Mouse (Mus musculus) ovary, postnatal 14 days (tissue): ENCODE results near the gene Cdkn3.
A peak's percentile ranks its signal among the peaks of the same experiment; 100 is the strongest.
"Not testable (repeated sequence)": the region's sequence is repeated elsewhere in the genome, so short reads cannot be mapped to it uniquely, and the experiment has no call there.

ENCODE experiments used
- DNase-seq: peaks from one replicate; pipeline ENCODE4 v3.0.0; 2022; ENCODE audit warnings: low spot score

Gene Cdkn3

DNA sequence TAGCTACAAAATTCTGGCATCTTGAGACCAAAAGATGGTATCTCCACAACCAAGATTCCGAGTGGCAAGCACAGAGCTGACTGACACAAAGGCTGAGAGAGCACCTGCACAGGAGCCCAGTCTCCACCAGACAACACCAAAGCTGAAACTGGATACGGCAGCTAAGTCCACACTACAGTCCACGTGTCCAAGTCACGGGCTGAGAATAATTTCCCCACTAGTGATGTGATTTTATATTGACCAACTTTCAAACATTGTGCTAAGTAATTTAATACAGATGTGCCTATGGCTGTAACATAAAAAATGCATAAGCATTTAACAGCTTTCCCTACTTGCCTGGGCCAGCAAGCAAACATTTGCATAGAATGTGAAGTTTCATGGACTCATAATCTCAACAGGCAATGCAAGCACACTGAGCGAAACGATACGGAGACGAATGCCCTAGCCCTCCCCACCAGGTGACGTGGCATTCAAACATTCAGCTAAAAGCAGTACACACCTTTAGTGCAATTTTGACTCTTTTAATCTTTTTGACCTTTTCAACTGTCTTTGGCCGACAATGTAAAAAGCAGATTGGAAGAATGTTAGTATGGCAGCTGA is 23.1 kb downstream of the Cdkn3 start:
- DNase-seq = no peak

DNA sequence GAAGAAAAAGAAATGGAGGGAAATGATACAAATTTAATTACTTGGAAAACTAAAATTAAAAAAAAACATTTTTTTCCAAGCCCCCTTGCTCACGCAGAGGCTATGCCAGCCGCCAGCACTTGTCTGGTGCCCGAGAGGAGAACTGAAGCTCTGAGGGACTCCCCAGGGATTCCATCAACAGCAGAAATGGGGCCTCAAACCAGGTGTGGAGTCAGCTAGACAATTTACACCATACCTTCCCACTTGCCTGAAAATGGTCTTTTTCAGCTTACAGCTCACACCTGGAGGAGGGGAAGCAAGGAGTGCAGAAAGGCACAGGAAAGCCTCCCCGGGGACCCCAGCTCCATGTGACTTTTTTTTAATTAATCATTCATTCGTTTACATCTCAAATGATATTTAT is 24.9 kb downstream of the Cdkn3 start:
- no peak for DNase-seq

DNA sequence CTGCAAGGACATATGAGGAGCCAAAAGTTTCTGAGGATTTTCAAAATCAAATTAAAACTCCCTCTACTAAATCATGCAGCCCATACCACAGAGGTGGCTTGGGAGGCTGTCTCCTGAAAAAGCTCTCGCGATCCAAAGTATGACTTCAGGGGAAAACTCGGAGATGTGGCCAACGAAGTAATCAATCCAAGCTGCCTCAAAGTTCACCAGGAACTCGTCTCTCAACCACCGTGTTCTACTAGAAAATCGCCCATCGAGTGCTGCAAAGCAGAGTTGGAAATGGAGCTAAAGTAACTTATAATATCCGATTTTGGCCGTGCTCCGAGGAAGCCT is 27.1 kb downstream of the Cdkn3 start:
- no peak for DNase-seq

DNA sequence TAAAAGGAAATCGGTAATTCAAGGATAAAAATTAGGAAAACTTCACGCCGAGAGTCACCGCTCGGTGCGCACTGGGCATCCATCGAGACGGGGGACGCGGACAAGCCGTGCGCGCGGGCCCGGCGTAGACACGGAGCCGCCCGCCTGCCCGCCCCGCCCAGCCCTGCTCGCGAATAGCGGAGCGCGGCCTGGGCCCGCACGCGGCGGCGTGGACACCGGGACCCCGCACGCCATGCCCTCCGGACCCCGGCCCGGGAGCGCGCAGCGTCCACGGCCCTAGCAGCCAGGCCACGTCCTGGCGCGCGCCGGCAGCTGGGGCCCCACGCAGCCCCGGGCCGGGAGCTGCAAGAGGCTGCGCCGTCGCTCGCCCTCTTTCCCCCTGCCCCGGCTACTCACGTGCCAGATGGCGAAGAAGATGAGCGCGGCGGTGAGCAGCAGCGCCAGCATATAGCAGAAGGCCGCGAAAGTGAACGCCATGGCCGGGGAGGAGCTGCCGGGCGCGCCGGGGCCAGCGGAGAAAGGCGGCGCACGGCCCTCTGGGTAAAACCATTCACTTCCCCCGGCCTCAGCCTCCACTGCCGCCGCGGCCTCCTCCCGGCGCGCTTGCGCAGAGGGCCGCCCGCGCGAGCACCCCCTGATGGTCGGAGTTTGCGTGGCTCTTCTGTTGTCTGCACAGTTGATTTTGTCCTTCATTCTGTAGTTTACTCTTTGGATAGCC is 27.6 kb downstream of the Cdkn3 start, which contains the start of gene Cnih1:
Cnih1 (minus strand) TSS at position 625 of the 718 bp plus-strand sequence.
- DNase-seq = peak; percentile 90

DNA sequence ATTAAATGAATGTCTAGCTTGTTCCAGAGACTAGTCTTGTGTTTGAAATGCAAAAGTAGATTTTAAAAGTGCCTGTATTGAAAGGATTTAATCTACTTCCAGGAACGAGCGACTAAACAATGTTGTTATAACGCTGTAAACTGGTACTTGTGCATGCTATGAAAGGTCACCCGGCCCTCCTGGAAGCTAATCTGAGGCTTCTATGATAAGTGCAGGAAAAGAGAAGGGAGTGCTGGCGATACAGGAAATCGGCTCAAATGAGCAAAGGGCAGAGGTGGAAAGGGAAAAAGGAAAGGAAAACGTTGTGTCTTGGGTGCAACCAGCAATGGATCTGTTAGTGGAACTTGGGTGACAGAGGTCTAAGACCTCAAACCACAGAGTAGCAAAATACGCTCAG is 28.2 kb downstream of the Cdkn3 start:
- no peak for DNase-seq

DNA sequence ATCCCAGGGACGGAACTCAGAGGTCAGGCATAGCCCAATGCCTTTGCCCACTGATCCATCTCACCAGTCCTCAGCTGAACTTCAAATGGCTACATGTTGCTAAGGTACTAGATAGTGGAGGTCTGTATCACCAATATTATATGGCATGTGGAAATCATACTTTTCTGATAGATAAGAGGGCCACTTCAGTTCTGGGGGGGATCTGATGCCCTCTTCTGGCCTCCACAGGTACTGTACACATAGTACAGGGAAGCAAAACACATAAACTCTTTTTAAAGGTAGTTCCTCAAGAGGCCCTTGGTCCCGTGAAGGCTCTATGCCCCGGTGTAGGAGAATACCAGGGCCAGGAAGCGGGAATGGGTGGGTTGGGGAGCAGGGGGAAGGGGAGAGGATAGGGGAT is 30.0 kb downstream of the Cdkn3 start:
- no peak for DNase-seq

DNA sequence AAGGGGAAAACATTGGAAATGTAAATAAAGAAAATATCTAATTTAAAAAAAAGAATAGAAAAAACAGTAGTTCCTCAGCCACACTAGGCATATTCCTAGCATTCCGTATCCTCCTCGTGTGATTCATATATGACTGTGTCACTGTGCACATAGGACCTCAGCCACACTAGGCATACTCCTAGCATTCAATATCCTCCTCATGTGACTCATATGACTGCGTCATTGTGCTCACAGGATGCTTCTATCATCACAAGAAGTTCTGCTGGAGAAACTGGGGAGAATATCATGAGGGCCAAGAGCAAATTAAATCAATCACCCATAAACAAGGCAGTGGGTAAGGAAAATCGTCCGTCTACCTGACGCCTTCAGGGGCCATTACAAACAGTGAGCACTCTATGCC is 30.4 kb downstream of the Cdkn3 start:
- DNase-seq = no peak

DNA sequence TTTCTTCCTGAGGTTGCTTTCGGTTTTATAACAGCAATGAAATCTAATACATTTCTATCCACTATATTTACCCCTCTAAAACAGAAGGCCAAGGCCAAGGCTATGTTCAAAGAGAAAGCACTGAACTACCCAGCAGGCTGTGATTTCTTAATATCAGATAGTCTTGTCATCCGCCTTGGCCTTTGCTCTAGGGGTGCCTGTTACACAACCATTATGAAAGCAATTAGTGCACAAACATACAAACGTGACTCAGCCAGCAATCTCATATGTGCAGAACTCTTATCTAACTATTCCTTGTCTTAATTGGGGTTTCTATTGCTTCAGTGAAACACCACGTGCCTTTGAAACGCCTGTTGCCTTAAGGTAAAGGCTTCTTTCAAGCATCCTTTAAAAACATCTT is 33.8 kb downstream of the Cdkn3 start:
- no peak for DNase-seq

DNA sequence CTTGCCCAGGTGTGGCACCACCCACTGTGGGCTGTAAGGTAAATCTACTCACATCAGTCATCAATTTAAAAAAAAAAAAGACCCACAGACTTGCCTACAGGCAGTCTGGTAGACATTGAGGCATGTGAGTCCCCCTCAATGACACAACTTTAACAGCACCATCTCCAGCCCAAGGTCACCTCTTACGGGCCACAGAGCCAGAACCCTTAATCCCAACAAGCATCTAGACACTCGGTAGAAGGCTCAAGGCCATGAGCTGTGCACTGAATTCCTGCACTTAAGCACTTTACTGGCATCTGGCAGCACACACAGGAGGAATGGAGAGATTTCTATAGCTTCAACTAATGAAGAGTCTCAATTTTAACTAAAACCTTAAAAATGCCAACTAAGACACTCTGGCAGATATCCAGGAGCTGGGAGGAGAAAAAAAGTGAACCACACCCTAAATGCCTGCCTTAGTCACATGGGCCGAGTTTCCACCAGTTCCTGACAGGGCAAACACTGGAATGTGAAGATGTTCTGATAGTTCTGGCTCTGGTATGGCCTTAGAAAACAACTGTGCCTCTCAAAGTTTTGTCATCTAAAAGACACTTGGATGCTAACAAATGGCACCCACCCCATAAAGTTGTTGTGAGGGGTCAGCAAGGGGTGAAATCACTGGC is 40.5 kb downstream of the Cdkn3 start:
- no peak for DNase-seq

DNA sequence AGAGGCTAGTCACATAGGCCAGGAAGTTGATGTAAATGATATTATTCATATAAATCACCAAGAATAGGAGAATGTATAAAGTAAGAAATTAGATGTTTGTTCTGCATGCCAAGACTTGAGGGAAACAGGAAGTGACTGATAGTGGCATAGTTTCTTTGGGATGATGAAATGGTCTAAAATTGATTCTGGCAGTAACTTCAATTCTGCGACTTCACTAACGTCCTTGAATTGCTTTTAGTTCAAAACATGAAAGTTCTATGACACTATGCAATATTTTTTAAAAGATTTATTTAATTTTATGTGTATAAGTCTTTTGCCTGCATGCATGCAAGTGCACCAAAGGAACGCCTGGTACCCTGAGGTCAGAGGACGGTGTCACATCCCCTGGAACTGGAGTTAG is 42.9 kb downstream of the Cdkn3 start:
- DNase-seq = no peak

DNA sequence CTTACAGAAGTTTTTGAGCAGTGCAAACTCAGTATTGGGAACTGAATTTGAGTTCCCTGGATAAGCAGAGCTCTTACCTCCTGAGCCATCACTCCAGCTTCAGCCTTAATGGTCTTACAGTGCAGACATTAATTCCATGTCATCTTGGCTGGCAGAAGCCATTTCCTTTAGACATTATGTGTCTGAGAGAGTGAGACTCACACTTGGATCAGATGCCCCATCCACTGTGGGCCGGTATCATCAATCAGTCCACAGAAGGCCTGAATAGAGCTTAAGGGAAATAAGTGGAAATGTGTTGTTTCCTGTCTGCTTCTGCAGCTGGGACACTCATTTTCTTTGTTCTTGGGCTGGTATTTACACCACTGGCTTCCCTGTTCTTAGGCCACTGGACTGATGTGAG is 43.5 kb downstream of the Cdkn3 start:
- DNase-seq = no peak

DNA sequence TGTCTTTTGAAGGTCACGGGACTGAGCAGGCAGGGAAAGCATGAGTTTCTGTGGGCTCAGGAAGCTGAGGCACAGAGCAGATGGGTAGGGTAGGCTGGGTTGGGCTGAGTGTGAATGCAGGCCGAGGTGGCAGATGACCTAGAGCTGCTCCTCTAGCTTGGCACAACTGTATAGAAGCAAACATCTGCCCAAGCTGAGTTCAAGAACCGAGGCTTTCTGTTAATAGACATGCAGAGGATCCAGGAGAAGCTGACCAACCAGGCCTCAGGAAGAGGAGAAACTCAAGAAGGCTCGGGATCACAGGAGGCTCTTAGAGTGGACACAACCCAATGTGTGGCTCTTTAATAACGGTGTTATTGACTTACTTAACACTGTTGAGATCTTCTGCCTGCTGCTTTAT is 45.8 kb downstream of the Cdkn3 start:
- DNase-seq = no peak

DNA sequence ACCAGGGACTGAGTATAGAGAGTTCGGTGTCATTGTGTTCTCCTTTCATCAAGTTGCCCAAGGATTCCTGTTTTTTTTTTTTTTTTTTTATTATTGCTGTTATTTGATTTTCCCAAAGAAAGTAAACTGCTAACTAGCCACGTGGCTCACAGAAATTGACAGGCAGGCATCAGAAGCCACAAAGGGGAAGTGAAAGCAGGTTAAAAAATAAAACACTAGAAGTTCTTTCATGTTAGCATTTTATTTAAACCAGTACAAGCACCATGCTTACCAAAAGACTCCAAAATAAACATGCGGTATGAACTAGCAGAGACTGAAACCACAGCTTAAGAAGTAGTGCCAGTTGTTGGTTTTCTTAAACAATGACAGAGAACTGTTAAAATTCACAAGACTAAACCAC is 47.6 kb downstream of the Cdkn3 start:
- no peak for DNase-seq

DNA sequence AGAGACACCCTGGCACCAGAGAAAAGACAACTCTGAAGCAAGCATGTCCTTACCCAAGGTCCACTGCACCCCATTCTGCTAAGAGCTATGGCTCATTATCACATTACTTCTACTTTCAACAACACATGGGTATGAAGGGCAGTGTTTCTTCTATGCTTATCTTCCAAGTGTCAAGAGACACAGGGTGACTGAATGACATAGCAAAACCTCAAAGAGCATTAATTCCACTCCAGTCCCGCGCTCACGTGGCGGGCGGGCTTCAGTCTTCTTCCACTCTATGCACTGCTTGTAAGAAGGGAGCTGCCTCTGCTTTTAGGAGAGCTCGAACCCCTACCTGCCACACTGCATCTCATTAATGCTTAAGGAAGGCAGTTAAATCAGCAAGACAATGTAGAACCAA is 55.3 kb downstream of the Cdkn3 start:
- no peak for DNase-seq

DNA sequence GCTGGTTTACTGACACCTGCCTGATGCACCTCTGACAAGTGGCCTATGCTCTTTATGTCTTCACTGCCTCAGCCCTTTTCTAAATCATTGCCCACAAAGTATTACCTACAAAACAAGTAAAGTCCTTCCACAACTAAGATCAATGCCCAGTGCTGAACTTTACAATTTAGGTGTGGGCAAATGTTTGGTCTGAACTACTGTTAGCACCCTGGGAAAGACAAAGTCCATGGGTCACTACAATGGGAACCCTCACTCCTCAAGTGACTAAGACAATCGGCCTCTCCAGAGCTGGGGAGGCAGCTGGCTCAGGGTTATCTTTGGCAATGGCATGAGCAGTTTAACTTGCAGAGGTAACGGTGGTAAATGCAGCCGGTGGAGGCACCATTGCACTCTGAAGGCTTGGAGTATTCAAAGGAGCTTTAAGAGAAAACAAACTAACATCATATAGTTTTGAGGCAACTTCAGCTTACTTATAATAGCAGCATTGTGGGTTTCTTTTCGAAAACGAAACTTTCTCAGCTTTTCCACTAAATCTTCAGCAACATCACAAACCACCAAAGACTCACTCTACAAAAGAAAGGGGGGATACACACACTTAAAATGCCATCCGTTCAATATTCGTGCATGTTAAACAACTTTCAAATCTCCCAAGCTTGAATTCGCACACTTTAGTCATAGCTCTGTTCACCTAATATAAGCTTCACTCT is 56.7 kb downstream of the Cdkn3 start:
- DNase-seq = no peak

DNA sequence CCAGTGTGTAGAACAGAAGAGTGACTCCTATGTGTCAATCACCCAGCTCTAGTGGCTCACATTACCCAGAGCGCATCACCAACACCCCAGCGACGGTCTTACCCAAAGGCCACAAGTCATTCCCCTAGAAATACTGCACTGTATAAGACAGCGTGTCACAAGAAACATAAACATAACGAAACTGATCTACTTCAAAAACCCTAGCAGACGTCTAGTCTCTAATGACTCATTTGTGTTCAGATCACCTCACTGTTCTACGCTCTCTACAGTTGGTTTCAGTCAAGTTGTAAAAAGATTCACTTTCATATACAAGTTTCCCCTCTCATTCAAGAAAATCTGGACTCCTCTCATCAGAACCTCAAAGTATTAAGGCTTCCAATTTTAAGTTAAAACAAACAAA is 58.4 kb downstream of the Cdkn3 start:
- DNase-seq = no peak

DNA sequence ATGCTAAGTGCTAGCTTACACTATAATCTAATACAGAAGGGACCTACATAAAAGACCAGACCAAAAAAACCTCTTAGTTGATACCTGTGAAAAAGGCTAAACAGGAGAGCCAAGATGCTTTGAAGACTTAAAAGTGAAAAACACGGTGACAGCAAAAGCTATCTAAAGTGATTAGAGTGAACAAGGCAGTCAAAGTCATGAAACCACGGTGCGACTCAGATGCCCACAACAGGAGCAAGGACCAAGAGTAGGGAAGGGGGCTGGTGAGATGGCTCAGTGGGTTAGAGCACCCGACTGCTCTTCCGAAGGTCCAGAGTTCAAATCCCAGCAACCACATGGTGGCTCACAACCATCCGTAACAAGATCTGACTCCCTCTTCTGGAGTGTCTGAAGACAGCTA is 59.6 kb downstream of the Cdkn3 start:
- not testable (repeated sequence) for DNase-seq
